Mouse (Mus musculus): ENCODE data around the gene Kras.

Kras gene

GRCm38 (mm10) chr6:145249291-145250184, 501 bp downstream of the Kras start:
- peak; percentile 19 for DNase-seq (ENCODE audit: low spot score)

GRCm38 (mm10) chr6:145247886-145248285, 2.2 kb downstream of the Kras start:
- DNase-seq (ENCODE audit: low spot score) = no peak

- DNase-seq (ENCODE audit: low spot score) = no peak
Observed at GRCm38 (mm10) chr6:145246841-145247240, 3.2 kb downstream of the Kras start.

- DNase-seq (ENCODE audit: low spot score) = no peak
Observed at GRCm38 (mm10) chr6:145242521-145242920, 7.5 kb downstream of the Kras start.

- DNase-seq (ENCODE audit: low spot score) = no peak
Observed at GRCm38 (mm10) chr6:145240285-145240684, 9.8 kb downstream of the Kras start.

GRCm38 (mm10) chr6:145237148-145237547, 12.9 kb downstream of the Kras start:
- DNase-seq (ENCODE audit: low spot score) = no peak

- DNase-seq (ENCODE audit: low spot score) = no peak
Observed at GRCm38 (mm10) chr6:145235367-145235766, 14.7 kb downstream of the Kras start.

GRCm38 (mm10) chr6:145234391-145234790, 15.6 kb downstream of the Kras start:
- no peak for DNase-seq (ENCODE audit: low spot score)

- DNase-seq (ENCODE audit: low spot score) = no peak
Observed at GRCm38 (mm10) chr6:145226296-145226695, 23.7 kb downstream of the Kras start.

- DNase-seq (ENCODE audit: low spot score) = no peak
Observed at GRCm38 (mm10) chr6:145224246-145224645, 25.8 kb downstream of the Kras start.

- no peak for DNase-seq (ENCODE audit: low spot score)
Observed at GRCm38 (mm10) chr6:145215826-145216225, 34.2 kb downstream of the Kras start.

- DNase-seq (ENCODE audit: low spot score) = no peak
Observed at GRCm38 (mm10) chr6:145213916-145214315, 36.1 kb downstream of the Kras start.

- DNase-seq (ENCODE audit: low spot score) = no peak
Observed at GRCm38 (mm10) chr6:145211376-145212305, 38.4 kb downstream of the Kras start.

GRCm38 (mm10) chr6:145210816-145211338, 39.2 kb downstream of the Kras start, which contains the start of the genes Casc1 and Etfrf1:
Gene Casc1, minus strand, starts transcription at chr6:145211005.
Gene Etfrf1, plus strand, starts transcription at chr6:145211134.
- peak; percentile 82 for DNase-seq (ENCODE audit: low spot score)

- no peak for DNase-seq (ENCODE audit: low spot score)
Observed at GRCm38 (mm10) chr6:145210056-145210680, 39.9 kb downstream of the Kras start.

GRCm38 (mm10) chr6:145205142-145205541, 44.9 kb downstream of the Kras start:
- DNase-seq (ENCODE audit: low spot score) = no peak

GRCm38 (mm10) chr6:145204440-145204839, 45.6 kb downstream of the Kras start:
- no peak for DNase-seq (ENCODE audit: low spot score)

- DNase-seq (ENCODE audit: low spot score) = no peak
Observed at GRCm38 (mm10) chr6:145202432-145203125, 47.5 kb downstream of the Kras start.

GRCm38 (mm10) chr6:145197949-145198686, 51.9 kb downstream of the Kras start:
- DNase-seq (ENCODE audit: low spot score) = no peak

GRCm38 (mm10) chr6:145193446-145193845, 56.6 kb downstream of the Kras start:
- DNase-seq (ENCODE audit: low spot score) = no peak
